Mouse (Mus musculus): ENCODE measurements around the gene Hey2.
A peak's percentile ranks its signal among the peaks of the same experiment; 100 is the strongest.

Gene Hey2

GRCm38 (mm10) chr10:30842643-30843437 lies at the start of gene Hey2:
TSS of gene Hey2 (minus strand) at chr10:30842801.
- DNase-seq = peak; percentile 99

GRCm38 (mm10) chr10:30883085-30883760 lies 40.6 kb upstream of the Hey2 start:
- no peak for DNase-seq

GRCm38 (mm10) chr10:30881109-30881508 lies 38.5 kb upstream of the Hey2 start:
- no peak for DNase-seq

DNA sequence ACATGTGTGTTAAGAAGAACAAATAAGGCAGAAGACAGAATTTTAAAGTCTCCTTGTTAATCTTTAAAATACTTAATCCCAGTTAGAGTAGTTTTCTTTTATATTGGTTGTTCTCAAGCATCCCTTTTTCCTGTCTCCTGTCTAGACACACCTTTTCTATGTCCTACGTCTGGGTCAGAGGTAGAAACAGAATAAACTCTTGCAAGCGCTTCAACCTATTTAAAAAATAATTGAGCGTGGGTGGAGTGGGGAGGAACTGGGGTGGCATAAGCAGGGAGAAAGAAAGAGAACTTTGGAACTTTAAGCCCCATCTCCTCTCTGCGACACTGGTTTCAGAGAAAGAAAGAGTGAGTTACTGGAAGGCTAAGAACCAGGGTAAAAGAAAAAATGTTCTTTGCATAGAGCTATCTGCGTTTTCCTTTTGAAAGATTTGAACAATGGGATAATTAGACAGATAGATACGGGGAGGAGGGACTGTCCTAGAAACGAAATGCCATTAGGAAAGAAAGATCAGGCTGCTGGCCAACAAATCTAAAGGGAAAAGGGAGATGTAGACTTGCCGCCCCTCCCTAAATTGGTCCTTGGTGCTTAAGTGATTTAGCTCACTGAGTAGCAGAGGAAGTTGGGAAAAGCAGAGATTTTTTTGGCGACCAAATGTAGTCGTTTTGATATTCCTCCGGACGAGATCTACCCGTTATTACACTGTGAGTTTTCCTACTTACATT lies 2.7 kb upstream of the Hey2 start:
- DNase-seq = no peak

DNA sequence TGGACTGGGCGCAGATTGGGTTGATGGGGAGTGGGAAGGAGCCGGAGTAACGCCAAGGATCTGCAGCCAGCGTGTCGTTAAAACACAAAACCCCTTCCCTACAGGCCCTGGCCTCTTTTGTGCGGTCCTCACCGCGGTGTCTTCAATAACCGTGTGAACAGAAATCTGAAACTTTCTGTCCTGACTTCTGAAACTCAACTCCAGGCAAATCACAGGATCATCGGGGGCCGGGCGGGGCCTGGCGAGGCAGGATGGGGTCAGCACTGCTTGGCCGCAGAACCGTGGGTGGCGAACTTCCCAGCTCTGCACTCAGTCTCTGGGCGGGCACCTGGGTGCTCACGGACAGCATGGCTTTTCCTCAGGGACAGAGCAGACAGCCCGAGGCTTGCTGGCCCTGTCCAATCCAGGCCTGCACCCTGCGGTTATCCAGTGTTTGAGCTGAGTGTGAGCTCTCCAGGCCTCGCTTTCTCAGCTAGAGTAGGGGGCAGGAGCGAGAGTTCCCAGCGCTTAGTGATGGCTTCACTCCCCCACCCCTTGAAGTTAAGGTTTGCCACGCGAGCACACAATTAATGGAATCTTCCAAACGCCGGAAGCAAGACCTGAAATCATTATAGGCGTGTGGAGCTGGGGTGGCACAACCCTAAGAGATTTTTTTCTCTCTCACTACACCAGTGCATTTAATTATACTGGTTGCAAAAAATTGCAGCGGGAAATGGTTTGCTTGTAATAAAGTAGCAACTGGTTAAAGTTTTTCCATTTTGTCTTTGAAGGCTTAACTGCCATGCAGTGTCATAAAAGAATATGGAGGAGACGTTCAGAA lies 1.8 kb upstream of the Hey2 start:
- peak; percentile 13 for DNase-seq

DNA sequence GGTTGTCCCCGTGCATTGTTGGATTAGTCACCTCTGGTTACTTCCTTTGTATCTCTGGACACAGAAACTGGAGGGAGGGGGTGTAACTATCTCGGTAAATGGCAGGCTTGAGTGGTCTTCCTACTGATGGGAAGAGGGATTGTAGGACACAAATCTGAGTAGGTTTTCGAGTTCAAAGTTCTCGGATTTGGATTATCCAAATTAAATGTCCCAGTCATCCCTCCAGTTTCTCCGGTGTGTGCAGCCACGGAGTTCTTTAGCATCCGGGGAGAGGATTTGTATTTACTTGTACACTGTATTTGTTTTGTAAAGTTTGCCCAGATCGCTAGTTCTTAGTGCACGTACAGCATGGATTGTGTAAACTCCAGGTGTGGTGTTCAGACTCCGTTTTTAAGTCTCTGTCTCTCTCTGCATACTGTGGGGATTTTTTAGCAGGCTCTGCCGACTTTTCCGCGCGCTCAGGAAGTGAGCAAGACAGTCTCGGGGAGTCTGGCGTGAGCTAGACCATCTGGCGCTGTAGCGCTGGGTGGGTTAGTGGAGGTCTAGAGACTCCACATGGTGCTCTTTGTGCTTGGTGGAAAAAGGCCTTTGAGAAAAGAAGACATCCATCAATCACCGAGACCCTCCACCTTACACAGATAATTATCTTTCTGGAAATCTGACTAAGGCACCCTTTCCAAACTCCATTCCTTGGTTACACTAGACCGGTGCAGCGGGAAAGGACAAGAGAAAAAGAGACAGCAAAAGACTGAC lies 1.0 kb upstream of the Hey2 start:
- DNase-seq = peak; percentile 23

- no peak for DNase-seq
Observed at GRCm38 (mm10) chr10:30842228-30842627, 373 bp downstream of the Hey2 start.

- DNase-seq = no peak
Observed at GRCm38 (mm10) chr10:30840824-30841223, 1.8 kb downstream of the Hey2 start.

- no peak for DNase-seq
Observed at GRCm38 (mm10) chr10:30838188-30838587, 4.4 kb downstream of the Hey2 start.

DNA sequence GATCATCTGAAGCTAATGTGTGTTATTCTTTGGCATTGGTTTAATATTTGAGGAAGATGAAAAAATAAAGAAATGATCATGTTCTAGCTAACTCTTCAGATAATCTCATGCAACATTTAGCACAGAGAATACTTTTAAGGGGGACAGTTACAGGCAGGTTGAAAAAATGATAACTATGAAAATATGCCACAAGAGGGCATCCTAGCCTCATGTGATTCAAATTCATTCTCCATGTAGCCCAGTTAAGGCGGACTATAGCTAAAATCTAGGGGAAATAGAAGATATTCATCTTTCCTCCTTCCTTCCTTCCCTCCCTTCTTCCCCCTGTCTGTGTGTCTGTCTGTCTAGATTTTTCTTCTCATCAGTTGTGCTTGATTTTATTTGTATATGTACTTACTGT lies 17.6 kb downstream of the Hey2 start:
- DNase-seq = no peak

GRCm38 (mm10) chr10:30810967-30811293 lies 31.7 kb downstream of the Hey2 start:
- peak; percentile 72 for DNase-seq

DNA sequence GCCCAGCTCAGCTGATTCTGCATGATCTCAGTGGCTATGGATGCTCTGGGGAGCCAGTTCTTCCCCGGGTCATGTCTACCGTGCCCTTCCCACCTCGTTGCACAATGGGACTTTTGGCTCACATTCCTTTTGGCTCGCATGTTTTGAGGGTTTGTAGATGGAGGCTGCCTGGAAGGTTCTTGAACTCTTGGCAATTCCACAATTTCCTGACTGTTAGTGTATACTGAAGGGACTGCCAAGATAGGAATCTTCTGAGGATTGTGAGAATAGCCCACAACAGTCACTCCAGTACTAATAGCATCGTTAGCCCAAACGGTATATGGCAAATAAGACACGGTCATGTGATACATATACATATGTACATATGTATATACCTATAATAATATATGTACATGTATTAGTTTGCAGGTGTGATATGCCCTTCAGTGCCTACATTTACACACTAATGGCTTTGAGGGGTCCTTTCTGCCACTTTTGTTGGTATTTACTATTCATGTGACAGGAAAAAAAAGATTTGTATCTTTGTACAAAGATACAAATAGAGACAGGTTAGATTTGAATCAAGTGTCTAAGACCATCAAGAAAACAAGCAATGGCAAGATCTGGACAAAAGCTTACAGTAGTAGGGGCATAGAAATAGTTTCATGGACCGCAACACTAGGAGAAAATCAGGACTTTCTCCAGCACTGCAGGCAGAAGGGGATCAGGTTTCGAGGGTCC lies 32.2 kb downstream of the Hey2 start:
- DNase-seq = no peak

DNA sequence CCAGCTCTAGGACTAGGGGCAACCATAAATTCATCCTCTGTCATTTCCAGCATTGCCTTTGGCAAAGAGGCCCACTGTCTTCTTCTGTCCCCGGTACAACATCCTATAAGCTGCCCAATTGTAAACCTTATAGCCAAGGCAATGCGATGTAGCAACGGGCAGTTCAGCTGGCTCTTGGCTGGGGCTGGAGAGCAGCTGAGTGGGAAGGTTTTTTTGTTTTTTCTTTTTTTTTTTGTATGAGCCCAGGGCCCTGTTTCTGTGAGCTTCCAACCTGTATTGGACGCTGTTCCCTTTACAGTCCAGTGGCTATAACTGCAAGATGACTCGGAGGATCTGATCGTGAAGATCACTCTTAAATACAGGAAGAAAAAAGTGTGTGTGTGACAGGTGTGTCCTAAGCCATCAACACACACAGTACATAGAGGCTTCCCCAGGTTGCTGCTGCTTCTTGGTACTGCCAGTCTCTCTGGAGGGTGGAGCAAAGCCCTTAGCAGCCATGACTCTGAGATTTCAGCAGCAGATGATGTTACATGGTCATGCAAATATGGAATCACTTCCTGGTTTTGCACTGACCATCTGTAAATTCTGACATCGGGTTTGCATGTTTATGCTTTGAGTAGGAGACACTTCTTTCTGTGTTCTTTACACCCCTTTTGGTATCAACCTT lies 38.9 kb downstream of the Hey2 start:
- no peak for DNase-seq

DNA sequence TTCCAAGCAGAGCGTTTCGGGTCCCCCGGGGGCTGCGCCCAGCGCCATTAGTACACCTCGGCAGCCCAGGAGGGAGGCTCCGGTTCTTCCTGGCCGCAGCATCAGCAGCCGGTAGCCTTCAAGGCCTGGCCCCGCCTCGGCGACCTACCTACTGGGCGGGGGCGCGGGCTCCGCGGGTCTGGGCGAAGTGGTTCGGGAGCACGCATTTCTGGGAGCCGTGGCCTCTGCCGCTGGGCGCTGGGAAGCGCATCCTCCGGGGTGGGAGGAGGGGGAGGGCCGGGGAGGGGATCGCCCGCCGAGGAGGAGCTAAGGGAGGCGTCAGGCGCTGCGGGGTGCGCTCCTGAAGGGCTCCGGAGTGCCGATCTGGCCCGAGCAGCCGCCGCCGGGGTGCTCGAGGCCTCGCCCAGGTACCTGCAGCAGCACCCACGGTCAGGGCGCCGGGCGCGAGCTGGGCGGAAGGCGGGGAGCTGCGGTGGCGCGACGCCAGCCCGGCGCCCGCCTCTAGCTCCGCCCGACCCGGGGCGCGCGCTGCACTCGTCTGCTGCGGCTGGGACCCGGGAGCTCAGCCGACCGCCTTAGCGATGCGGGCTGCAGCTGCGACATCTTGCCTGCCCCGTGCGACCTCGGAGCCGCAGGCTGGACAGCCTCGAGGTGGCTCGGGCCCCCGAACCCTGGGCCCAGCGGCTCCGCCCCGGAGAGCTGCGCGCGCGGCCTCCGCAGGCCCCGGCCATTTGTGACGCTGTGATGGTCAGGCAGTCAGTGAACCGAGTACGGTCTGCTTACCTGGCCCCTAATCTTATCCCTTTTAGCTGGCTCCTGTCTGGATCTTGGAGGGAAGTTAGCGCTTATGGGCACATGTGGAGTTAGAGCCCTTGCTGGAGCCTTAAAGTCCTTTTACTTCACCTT lies 39.7 kb downstream of the Hey2 start, which contains the start of gene Ncoa7:
Ncoa7 (minus strand) TSS at position 646 of the 906 bp plus-strand sequence.
- DNase-seq = peak; percentile 80

- peak; percentile 7 for DNase-seq
Observed at GRCm38 (mm10) chr10:30802033-30802432, 40.6 kb downstream of the Hey2 start.

DNA sequence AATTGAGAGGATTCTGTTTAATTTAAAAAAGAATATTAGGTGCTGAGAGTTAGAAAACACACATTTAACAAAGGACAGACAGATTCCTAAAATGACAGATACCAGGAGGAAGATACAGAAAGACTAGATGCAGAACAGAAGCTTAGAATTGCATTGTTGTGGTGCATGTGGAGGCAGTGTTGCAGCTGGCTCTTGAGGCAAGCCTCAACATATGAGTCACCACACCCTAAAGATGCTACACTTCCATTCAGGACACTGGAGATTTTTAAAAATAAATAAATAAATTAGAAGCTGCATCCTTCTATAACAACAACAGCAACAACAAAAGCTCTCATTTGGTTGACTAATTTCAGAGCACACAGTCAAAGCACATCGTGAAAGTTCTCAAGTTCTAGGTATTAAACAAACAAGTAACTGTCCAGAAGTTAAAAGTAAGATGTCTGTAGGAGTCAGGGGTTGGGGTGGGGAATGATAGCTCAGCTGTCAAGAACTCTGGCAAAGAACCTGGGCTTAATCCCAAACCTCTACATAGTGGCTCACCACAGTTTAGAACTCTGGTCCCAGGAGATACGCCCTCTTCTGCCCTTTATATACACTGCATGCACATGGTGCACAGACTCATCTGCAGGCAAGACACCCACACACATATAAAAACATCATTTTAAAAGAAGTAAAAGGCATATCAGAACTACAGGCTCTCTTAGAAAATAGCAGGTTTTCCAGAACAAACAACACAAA lies 42.7 kb downstream of the Hey2 start:
- no peak for DNase-seq

DNA sequence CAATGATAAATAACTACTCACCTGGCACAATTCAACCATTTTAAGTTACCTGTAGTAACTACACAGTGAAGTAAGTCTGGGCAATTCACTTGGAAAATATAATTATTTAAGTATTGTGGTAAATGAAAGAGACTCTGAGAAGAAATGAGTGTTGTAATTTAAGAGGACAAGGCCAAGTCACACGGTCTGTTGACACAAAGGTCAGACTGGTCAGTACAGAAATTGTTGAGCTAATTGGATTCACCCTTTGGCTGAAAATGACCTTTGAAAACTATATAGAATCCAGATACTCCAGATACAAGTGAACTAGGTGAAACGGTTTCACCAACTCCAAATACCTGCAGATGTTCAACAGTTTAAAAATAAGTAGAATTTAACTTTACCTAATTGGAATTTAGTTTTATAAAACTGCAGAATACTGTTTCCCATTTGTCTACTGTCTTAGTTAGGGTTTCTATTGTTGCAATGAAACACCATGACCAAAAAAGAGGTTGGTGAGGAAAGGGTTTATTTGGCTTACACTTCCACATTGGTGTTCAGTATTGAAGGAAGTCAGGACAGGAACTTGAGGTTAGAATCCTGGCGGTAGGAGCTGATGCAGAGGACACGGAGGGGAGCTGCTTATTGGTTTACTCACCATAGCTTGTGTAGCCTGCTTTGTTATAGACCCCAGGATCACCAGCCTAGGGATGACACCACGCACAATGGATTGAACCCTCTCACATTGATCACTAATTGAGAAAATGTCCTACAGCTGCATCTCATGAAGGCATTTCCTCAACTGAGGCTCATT lies 45.9 kb downstream of the Hey2 start:
- DNase-seq = no peak

DNA sequence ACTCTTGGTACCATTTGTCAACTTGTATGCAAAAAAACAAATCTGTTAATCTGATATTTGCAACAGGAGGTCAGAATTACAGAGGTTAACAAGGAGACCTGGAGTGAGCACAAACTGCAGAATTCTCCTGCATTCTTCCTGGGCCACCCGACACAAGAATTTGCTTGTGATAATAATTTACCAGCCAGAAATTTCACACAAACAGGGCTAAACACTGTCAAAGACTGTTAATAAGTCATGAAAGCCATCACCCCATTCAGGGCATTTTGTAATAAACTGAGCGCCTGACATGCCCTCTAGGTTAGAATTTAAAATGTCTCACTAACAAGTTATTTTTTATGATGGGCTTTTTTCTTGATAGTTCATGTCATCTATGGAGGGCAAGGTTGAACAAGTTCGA lies 51.6 kb downstream of the Hey2 start:
- no peak for DNase-seq

Measured in right cerebral cortex, postnatal 4 days (tissue).